Mouse (Mus musculus): ENCODE measurements around the gene Otulin. TPM values are rescaled to one million over a fixed set of nuclear protein-coding genes. Genes with fewer than 3 reads are reported as not detected.

Otulin gene
- polyA plus RNA-seq, 1 experiment from 2014 or later, result 30.7 TPM

DNA sequence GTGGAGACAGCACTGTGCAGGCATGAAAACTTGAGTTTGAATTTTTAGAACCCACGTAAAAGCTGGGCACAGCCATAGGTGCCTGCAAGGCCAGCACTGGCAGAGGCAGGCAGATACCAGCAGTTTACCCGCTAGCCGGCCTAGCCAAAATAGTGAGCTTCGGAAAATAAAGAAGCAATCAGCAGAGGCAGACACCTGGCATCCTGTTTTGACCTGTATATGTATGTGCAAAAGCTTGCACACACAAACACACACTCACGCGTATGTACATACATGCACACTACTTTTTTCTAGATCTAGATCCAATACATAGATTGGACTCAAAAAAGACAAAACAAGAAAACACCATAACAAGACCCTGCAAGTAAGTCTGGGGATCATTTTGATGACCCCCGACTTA is 38.1 kb upstream of the Otulin start:
- H3K27me3 ChIP-seq, result no peaks in the 10 kb centered on the region
- 91% methylated on average over 7 of the region's 7 CpGs for WGBS
- peaks cover 5% of the 10 kb centered on the region; the same call in 1 of the 2 replicates for H3K4me1 ChIP-seq
- H3K27ac ChIP-seq, result no peak overlapping the region
- H3K4me3 ChIP-seq, result no peak overlapping the region
- peaks cover 5% of the 10 kb centered on the region; the same call in 1 of the 2 replicates for H3K36me3 ChIP-seq
- no peak for ATAC-seq (ENCODE audit: insufficient number of reproducible peaks, insufficient read depth, low FRiP score, low TSS enrichment, low read depth)
- H3K4me2 ChIP-seq, result no peak overlapping the region
- H3K9ac ChIP-seq, result no peak overlapping the region
- no peaks in the 10 kb centered on the region for H3K9me3 ChIP-seq

DNA sequence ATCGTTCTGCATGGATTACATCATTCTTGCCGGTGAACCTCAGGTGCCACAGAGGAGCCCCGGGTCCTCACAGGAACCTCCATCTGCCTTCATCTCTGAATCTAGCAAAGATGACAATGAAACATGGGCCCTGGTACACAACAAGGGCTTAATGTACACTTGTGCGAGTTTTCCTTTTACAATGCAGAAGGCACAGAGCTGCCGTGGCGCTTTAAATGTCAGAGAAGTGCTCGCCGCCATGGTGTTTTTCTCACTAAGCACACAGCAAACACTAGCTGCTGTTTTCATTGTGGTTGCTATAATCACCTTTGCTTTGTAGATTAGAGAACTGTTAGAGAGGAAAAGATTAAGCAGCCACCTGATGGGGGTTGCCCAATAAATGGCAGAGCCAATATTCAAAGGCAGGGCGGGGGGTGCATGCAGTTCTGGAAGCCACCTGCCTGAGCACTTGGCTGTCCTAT is 37.5 kb upstream of the Otulin start:
- no peak for ATAC-seq (ENCODE audit: insufficient number of reproducible peaks, insufficient read depth, low FRiP score, low TSS enrichment, low read depth)
- no peak overlapping the region for H3K9ac ChIP-seq
- peaks cover 6% of the 10 kb centered on the region; the same call in 1 of the 2 replicates for H3K36me3 ChIP-seq
- H3K9me3 ChIP-seq, result no peaks in the 10 kb centered on the region
- H3K4me2 ChIP-seq, result no peak overlapping the region
- H3K27me3 ChIP-seq, result no peaks in the 10 kb centered on the region
- no peak overlapping the region for H3K27ac ChIP-seq
- 82% methylated on average over 9 of the region's 9 CpGs for WGBS
- peaks cover 5% of the 10 kb centered on the region; the same call in 1 of the 2 replicates for H3K4me1 ChIP-seq
- no peak overlapping the region for H3K4me3 ChIP-seq

- WGBS, result 69% methylated on average over 9 of the region's 9 CpGs
- no peak overlapping the region for H3K27ac ChIP-seq
- H3K4me2 ChIP-seq, result no peak overlapping the region
- peaks cover 6% of the 10 kb centered on the region; the same call in 1 of the 2 replicates for H3K36me3 ChIP-seq
- no peak overlapping the region for H3K4me3 ChIP-seq
- no peaks in the 10 kb centered on the region for H3K27me3 ChIP-seq
- no peak for ATAC-seq (ENCODE audit: insufficient number of reproducible peaks, insufficient read depth, low FRiP score, low TSS enrichment, low read depth)
- H3K9ac ChIP-seq, result no peak overlapping the region
- no peaks in the 10 kb centered on the region for H3K9me3 ChIP-seq
- H3K4me1 ChIP-seq, result peaks cover 5% of the 10 kb centered on the region; the same call in 1 of the 2 replicates
Measured at GRCm38 (mm10) chr15:27666911-27667539, 36.5 kb upstream of the Otulin start.

DNA sequence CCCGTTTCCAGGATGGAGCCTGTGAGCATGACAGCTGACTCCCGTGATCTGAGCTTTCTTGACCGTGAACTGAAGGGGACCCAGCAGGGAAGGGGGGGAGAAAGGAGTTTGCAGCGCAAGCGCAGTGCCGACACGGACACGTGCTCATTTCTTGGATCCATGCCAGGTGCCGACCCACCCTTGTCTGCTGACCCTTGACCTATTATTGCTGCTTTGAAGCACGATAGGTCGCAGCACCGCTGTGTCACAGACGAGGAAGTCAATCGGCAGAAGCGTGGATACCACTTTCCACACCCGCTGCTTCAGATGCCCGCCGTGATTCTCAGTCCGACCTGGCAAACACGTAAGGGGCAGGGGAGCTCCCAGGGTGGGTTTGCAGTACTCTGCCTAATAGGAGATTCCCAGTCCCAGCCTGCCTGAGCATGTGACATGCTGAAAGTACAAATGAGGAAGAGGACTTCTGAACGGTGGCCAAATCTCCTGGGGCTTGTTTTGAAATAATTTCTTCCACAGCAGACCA is 35.0 kb upstream of the Otulin start:
- H3K4me1 ChIP-seq, result peaks cover 5% of the 10 kb centered on the region; the same call in 1 of the 2 replicates
- no peak overlapping the region for H3K9ac ChIP-seq
- peaks cover 6% of the 10 kb centered on the region; the same call in 1 of the 2 replicates for H3K36me3 ChIP-seq
- H3K27ac ChIP-seq, result no peak overlapping the region
- no peak overlapping the region for H3K4me3 ChIP-seq
- WGBS, result 46% methylated on average over 21 of the region's 21 CpGs
- ATAC-seq (ENCODE audit: insufficient number of reproducible peaks, insufficient read depth, low FRiP score, low TSS enrichment, low read depth), result no peak
- no peaks in the 10 kb centered on the region for H3K9me3 ChIP-seq
- H3K27me3 ChIP-seq, result no peaks in the 10 kb centered on the region
- H3K4me2 ChIP-seq, result peak overlapping the region; percentile 25

DNA sequence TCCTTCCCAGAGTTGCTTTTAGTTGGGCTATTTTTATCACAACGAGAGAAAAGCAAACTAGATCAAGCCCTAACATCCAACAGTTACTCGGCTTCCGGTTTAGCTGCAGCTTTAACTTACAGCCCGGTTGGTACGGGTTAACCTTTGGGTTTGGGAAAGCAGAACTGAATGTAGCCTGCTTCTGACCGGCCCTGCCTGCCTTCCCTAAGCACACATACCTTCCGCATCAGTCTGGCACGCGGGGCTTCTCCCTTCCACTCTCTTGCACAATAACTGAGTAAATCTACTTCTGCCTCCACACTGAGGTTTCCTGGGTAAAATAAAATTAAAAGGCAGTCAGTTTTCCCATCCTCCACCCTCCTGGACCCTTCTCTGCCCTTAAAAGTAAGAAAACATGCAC is 33.6 kb upstream of the Otulin start:
- 91% methylated on average over 9 of the region's 9 CpGs for WGBS
- no peak for ATAC-seq (ENCODE audit: insufficient number of reproducible peaks, insufficient read depth, low FRiP score, low TSS enrichment, low read depth)
- H3K4me1 ChIP-seq, result peaks cover 5% of the 10 kb centered on the region; the same call in 1 of the 2 replicates

DNA sequence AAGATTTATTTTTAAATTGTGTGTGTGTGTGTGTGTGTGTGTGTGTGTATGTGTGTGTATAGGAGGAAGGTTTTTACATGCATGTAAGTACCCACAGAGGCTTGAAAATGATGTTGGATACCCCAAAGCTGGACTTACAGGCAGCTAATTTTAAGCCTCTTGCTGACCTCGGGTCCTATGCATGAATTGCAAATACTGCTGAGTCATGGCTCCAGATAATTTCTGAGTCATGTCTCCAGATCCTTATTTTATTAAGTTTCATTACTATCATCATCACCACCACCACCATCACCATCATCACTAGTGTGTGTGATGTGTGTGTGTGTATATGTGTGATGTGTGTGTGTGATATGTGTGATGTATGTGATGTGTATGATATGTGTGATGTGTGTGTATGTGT is 32.2 kb upstream of the Otulin start:
- WGBS, result 38% methylated on average over 1 of the region's 1 CpGs
- no peak overlapping the region for H3K4me2 ChIP-seq
- no peak for ATAC-seq (ENCODE audit: insufficient number of reproducible peaks, insufficient read depth, low FRiP score, low TSS enrichment, low read depth)

More for the DNA sequence above, 33.6 kb upstream of the Otulin start:
- no peaks in the 10 kb centered on the region for H3K9me3 ChIP-seq
- H3K4me3 ChIP-seq, result no peak overlapping the region
- H3K4me2 ChIP-seq, result no peak overlapping the region
- no peak overlapping the region for H3K9ac ChIP-seq
- H3K36me3 ChIP-seq, result peaks cover 6% of the 10 kb centered on the region; the same call in 1 of the 2 replicates
- no peak overlapping the region for H3K27ac ChIP-seq
- H3K27me3 ChIP-seq, result no peaks in the 10 kb centered on the region

GRCm38 (mm10) chr15:27661696-27662095 is 31.2 kb upstream of the Otulin start:
- Histone ChIP-seq H3K27ac (no peak overlapping the region), H3K4me2 (no peak overlapping the region), H3K9me3 (no peaks in the 10 kb centered on the region), H3K27me3 (no peaks in the 10 kb centered on the region), H3K4me3 (no peak overlapping the region), H3K4me1 (peaks cover 5% of the 10 kb centered on the region; the same call in 1 of the 2 replicates), H3K36me3 (peaks cover 15% of the 10 kb centered on the region), H3K9ac (no peak overlapping the region)
- no peak for ATAC-seq (ENCODE audit: insufficient number of reproducible peaks, insufficient read depth, low FRiP score, low TSS enrichment, low read depth)
- WGBS, result 88% methylated on average over 6 of the region's 6 CpGs

More for the DNA sequence above, 32.2 kb upstream of the Otulin start:
- H3K4me1 ChIP-seq, result peaks cover 5% of the 10 kb centered on the region; the same call in 1 of the 2 replicates
- H3K27ac ChIP-seq, result no peak overlapping the region
- no peak overlapping the region for H3K4me3 ChIP-seq
- no peaks in the 10 kb centered on the region for H3K27me3 ChIP-seq
- no peaks in the 10 kb centered on the region for H3K9me3 ChIP-seq
- peaks cover 15% of the 10 kb centered on the region for H3K36me3 ChIP-seq
- H3K9ac ChIP-seq, result no peak overlapping the region

DNA sequence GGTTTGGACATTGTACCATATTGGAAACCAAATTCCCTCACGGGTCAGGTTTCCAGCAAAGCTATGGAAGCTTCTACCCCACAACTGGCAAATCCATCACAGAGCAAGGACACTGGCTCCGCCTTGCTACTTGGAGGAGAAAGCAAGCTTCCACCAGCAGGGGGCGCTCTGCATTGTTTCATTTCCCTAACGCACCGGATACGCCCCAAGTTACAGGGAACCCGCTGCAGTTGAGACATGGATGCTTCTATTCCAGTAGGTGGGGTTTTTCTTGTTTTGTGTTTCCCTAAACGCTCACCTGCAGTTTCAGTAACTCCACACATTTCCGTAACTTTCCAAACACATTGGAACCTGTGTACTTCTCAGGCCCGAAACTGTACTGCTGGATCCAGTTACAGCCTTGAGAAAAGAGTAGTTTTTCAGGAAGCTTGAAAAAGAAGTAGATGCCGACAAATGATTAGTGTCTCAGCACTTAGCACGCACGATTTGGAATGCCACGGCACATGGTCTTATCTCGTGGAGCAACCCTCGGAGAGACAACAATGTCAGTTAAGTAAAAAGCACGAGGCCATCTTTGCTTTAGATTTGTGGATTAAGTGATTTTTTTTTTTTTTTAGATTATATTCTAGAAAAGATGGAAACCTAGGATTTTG is 29.2 kb upstream of the Otulin start:
- Histone ChIP-seq H3K4me3 (no peak overlapping the region), H3K9me3 (no peaks in the 10 kb centered on the region), H3K27me3 (no peaks in the 10 kb centered on the region), H3K4me2 (peak overlapping the region; percentile 32), H3K27ac (no peak overlapping the region), H3K9ac (no peak overlapping the region), H3K36me3 (peaks cover 15% of the 10 kb centered on the region), H3K4me1 (no peaks in the 10 kb centered on the region)
- 0 out of 2 replicates have a peak, but pooled peaks have one; percentile 67 for ATAC-seq (ENCODE audit: insufficient number of reproducible peaks, insufficient read depth, low FRiP score, low TSS enrichment, low read depth)
- 31% methylated on average over 17 of the region's 17 CpGs for WGBS

DNA sequence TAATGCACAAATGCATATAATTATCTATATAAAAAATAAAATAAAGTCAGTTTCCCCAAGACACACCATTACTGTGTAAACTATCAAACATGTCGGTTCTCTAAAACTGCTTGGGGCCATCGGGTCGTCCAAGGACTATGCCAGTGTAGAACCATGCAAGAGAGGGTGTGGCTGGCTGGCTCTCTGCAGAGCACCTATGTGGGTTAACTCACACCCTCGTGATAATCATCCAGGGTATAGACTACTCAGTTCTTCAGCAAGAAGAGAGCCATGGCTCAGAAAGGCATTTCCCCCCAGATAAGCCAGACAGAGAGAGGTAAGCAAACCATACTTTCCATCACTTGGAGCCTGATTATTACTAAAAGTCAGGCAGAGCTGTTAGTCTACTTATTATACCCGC is 28.6 kb upstream of the Otulin start:
- no peak overlapping the region for H3K9ac ChIP-seq
- H3K4me1 ChIP-seq, result no peaks in the 10 kb centered on the region
- peaks cover 15% of the 10 kb centered on the region for H3K36me3 ChIP-seq
- H3K4me3 ChIP-seq, result no peak overlapping the region
- 79% methylated on average over 5 of the region's 5 CpGs for WGBS
- no peak overlapping the region for H3K27ac ChIP-seq
- H3K9me3 ChIP-seq, result no peaks in the 10 kb centered on the region
- H3K4me2 ChIP-seq, result no peak overlapping the region
- H3K27me3 ChIP-seq, result no peaks in the 10 kb centered on the region
- ATAC-seq (ENCODE audit: insufficient number of reproducible peaks, insufficient read depth, low FRiP score, low TSS enrichment, low read depth), result no peak

DNA sequence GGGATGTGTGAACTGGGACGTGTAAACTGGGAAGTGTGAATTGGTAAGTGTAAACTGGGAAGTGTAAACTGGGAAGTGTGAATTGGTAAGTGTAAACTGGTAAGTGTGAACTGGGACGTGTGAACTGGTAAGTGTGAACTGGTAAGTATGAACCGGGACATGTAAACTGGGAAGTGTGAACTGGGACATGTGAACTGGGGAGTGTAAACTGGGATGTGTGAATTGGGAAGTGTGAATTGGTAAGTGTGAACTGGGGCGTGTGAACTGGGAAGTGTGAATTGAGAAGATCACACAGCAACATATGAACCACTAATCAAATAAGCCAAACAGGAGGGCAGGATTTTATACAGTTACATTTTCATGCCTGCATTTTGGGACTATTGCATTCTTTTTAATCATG is 27.9 kb upstream of the Otulin start:
- WGBS, result 91% methylated on average over 4 of the region's 4 CpGs
- no peak overlapping the region for H3K27ac ChIP-seq
- no peaks in the 10 kb centered on the region for H3K9me3 ChIP-seq
- H3K4me3 ChIP-seq, result no peak overlapping the region
- H3K27me3 ChIP-seq, result no peaks in the 10 kb centered on the region
- no peak for ATAC-seq (ENCODE audit: insufficient number of reproducible peaks, insufficient read depth, low FRiP score, low TSS enrichment, low read depth)
- H3K36me3 ChIP-seq, result peaks cover 9% of the 10 kb centered on the region; the same call in 1 of the 2 replicates
- no peak overlapping the region for H3K9ac ChIP-seq
- no peak overlapping the region for H3K4me2 ChIP-seq
- H3K4me1 ChIP-seq, result no peaks in the 10 kb centered on the region

- no peak overlapping the region for H3K4me2 ChIP-seq
- H3K27me3 ChIP-seq, result no peaks in the 10 kb centered on the region
- H3K27ac ChIP-seq, result no peak overlapping the region
- H3K9ac ChIP-seq, result no peak overlapping the region
- 93% methylated on average over 10 of the region's 10 CpGs for WGBS
- no peaks in the 10 kb centered on the region for H3K4me1 ChIP-seq
- H3K9me3 ChIP-seq, result no peaks in the 10 kb centered on the region
- H3K4me3 ChIP-seq, result no peak overlapping the region
- H3K36me3 ChIP-seq, result peaks cover 9% of the 10 kb centered on the region; the same call in 1 of the 2 replicates
- no peak for ATAC-seq (ENCODE audit: insufficient number of reproducible peaks, insufficient read depth, low FRiP score, low TSS enrichment, low read depth)
Measured at GRCm38 (mm10) chr15:27657866-27658265, 27.4 kb upstream of the Otulin start.
